Mouse (Mus musculus): ENCODE data around the gene Cdk5r2.
A peak's percentile ranks its signal among the peaks of the same experiment; 100 is the strongest.

Gene Cdk5r2

DNA sequence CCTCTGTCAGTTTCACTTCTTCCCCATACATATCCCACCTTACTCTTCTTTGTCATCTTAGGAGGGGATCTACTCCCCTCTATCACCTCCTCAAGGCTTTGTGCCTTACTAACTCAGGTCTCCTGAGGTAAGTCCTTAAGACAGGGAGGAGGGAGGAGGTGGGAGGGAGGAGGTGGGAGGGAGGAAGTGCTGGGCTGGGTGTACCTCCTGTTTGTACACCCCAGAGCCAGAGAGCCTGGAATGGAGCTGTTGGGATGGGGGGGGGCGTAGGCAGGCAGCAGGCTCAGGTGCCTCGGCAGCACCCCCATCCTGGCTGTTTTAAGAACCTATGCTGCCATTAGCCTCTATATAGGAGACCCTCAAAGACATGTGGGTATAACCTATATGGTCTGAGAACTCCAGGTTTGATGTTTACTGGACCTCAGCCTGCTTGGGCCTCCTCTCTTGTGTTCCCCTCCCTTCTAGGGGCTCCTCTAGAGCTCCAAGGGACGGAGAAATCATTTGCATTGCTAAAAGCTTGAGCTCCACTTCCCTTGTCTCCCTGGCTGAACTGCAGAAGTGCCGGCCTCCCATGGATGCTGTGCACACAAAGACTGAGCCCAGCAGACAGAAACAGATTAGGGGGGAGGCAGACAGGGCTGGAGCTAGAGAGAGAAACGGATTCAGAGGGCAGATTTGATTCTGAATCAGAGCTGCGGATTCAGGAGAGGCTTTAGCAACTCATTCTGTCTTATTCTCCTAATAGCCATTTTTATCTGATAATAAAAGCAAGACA lies 3.5 kb upstream of the Cdk5r2 start:
- no peak for DNase-seq (ENCODE audit: low spot score)

DNA sequence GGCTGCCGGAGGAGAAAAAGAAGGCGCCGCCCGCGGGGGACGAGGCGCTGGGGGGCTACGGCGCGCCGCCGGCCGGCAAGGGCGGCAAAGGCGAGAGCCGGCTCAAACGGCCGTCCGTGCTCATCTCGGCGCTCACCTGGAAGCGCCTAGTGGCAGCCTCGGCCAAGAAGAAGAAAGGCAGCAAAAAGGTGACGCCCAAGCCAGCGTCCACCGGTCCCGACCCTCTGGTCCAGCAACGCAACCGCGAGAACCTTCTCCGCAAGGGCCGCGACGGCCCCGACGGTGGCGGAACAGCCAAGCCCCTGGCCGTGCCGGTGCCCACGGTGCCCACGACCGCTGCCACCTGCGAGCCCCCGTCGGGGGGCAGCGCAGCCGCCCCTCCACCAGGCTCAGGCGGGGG lies 422 bp downstream of the Cdk5r2 start:
- DNase-seq (ENCODE audit: low spot score): peak; percentile 49

DNA sequence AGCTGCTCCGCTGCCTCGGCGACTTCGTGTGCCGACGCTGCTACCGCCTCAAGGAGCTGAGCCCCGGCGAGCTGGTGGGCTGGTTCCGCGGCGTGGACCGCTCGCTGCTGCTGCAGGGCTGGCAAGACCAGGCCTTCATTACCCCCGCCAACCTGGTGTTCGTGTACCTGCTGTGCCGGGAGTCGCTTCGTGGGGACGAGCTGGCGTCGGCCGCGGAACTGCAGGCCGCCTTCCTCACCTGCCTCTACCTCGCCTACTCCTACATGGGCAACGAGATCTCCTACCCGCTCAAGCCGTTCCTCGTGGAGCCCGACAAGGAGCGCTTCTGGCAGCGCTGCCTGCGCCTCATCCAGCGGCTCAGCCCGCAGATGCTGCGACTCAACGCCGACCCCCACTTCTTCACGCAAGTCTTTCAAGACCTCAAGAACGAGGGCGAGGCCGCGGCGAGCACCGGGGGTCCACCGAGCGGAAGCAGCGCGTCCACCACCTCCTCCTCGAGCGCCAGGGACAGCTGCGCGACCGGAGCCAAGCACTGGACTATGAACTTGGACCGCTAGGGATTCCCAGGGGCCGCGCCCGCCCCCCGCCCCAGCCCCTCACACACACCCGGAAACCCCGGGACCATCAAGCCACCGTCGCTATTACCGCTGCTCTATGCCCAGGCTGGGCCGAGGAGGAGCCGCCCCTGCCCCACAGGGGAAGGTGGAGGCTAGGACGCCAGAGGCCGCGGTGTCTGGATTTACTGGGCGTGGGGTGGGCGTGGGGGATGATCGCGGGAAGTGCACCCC lies 1.1 kb downstream of the Cdk5r2 start:
- no peak for DNase-seq (ENCODE audit: low spot score)

DNA sequence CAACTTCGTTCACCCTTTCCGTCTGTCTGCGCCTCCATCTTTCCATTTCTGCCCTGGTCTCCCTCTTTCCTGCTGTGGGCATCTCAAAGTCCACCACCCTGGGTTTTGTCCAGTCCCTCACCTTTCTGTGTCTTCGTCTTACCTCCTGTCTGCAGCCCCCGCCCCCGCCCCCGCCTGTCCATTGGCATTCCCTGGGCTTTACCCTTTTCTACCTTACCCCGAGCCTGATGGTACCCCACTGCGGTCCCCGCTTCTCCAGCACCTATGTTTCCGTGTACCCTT lies 1.6 kb downstream of the Cdk5r2 start:
- DNase-seq (ENCODE audit: low spot score): no peak

DNA sequence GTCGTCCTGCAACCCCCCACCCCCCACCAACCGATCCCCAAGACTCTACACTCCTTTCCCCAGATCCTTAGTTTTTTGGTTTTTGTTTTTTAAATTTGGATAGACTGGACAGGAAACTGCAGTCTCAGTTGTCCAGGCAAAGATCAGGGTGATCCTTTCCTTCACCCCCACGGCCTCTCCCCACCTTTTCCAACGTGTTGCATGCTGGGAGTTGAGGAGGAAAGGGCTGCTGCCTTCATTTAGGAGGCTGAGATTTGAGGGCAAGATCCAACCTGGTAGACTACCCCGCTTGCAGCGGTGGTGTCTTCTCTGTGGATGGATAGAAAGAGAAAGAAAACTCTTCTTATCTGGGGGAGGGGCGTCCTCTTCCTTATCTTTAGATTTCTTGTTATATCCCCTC lies 2.1 kb downstream of the Cdk5r2 start:
- no peak for DNase-seq (ENCODE audit: low spot score)

DNA sequence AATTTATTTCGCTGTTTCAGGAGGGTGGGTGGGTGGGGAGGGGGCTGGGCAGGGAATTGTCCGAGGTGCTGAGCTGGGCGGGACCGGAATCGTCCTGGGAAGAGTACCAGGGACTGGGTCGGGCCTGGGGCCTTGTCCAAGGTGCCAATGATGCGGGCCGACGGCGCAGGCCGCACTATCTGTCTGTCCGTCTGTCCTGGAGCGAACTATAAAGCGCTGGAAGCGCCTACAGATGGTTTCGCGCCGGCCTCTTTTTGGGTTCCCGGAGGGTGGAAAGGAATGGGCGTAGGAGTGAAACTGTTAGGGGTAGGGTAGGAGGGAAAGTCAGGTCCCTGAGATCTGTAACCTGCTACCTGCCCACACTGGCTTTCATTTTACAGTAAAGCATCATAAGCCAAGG lies 2.5 kb downstream of the Cdk5r2 start:
- no peak for DNase-seq (ENCODE audit: low spot score)

DNA sequence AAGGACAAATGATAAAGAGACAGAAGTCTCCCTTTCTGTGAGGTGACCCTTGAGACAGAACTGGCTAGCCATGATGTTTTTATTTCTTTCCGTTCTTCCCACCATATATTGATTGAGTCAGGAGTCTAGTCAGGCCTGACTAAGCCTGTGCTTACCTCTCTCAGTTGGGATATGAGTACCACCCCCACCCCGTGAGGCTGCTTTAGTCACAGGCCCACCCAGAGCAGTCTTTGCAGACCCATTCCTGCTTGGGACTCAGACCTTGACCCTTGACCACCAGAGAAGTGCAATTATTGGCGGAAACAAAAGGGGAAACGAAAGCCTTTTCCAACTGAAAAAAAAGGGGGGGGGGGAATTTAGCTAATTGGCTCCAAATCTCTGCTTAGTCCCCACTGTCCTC lies 2.9 kb downstream of the Cdk5r2 start:
- no peak for DNase-seq (ENCODE audit: low spot score)

DNA sequence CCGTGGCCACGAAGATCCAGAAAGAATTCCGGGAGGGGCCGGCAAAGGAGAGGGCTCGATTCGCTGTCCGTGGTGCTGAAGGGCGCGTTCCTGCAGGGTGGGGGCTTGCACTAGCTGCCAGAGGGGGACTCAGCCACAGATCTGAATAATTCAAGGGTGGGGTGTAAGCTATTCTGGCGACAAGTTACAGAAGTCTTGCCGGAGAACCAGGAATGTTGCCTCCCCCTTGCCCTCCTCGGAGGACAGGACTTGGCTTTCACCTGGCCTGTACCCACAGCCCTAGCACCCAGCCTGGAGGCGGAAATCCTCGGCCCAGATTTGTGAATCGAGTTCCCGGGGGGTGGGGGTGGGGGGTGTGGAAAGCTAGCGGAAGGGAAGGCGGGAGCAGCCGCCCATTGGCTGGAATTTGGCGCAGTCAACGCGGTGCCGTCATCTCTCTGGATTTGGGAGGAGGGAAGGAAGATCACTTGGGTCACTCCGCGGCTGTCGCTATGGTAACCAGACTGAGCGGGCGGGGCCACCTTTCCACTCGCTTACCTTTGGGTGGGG lies 3.5 kb downstream of the Cdk5r2 start:
- peak; percentile 86 for DNase-seq (ENCODE audit: low spot score)

DNA sequence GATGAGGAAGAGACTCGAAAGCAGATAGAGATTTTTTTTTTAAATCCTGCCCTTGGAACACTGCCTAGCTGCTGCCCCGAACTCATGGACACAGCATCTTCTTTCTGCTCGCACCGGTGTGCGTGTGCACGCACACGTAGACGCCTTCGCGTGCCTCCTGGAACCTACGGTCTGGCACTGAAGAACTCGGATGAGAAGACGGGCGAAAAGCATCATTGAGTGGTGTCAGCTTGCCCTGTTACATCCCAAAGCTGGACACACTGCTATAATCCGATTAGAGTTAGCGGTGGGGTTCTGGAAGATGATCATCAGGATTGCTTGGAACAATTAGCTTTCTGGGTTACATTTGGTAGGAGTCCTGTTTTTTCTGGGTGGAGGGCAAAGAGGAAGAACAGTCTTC lies 4.1 kb downstream of the Cdk5r2 start:
- DNase-seq (ENCODE audit: low spot score): no peak

DNA sequence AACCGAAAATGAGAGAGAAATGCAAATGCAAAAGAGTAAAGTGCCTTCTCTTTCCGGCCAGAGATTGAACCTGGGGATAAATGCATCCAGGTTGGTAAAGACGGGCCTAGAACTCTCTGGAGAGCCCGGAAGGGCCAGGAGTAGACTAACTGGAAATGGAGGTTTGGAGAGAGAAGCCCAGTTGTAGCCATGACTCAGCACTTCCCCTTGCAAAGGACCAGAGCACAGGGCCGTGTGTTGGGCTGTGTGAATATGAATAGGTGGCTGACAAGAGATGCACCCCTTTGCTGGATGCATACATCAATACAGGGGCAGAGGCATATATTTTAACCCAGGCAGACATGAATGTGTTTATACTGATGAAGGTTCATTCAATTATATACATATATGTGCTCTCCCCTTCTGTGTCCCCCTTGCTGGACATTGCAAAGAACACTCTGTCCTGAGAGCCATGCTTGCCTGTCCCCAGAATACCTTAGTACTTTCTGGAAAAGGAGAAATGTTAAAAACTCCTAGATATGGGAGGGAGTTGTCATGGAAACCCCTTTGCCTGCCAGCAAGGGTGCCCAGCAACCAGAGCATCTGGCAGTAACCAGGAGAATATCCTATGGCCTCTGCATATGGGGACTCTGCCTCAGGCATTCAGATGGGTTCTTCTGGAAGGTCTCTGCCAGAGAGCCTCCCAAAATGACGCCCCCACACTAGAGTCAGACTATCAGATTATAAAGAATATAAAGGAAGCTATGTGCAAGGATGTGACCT lies 4.7 kb downstream of the Cdk5r2 start:
- DNase-seq (ENCODE audit: low spot score): no peak

DNA sequence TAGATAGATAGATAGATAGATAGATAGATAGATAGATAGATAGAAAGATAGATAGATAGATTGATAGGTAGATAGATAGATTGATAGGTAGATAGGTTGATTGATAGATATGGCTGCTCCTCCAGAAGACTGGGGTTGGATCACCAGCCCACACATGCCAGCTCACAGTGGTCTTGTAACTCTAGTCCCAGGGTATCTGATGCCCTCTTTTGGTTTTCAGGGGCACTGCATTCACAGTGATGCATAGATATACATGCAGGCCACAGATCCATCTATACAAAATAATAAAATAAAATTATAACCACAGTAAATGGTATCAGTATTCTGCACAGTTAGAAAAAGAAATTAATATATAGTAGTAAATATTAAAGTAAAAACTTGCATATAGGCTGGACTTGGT lies 7.0 kb downstream of the Cdk5r2 start:
- DNase-seq (ENCODE audit: low spot score): no peak

DNA sequence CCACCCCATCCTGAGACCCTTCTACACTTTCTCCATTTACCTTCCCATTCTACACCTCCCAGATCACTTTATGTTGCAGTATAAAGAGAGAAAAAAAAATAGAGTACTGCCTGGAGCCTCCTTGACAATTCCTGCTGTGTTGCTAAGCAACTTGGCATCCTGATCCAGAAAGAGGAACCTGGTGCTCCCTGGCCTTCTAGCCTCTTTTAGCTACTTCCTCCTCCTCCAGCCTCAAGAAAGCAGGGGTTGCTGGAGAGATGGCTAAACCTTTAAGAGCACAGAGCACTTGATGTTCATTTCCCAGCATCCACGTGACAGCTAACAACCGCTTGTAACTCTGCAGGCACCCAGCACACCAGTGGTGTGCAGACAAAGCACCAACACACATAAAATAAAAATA lies 17.5 kb downstream of the Cdk5r2 start:
- DNase-seq (ENCODE audit: low spot score): no peak

DNA sequence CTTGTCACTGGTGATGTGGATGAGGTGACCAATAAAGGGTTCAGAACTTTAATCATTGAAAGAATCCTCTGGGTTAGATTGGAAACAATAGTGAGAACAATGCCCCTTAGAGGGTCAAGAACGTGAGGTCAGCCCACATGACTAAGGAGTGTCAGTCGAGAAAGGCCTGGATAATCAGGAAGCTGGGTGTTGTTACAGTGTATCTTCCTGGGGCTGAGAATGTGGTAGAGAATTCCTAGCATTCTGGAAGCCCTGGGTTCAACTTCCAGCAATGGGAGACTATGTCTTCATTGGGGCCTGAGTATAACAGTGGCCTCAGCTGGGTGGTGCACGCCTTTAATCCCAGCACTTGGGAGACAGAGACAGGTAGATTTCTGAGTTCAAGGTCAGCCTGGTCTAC lies 22.5 kb downstream of the Cdk5r2 start:
- no peak for DNase-seq (ENCODE audit: low spot score)

DNA sequence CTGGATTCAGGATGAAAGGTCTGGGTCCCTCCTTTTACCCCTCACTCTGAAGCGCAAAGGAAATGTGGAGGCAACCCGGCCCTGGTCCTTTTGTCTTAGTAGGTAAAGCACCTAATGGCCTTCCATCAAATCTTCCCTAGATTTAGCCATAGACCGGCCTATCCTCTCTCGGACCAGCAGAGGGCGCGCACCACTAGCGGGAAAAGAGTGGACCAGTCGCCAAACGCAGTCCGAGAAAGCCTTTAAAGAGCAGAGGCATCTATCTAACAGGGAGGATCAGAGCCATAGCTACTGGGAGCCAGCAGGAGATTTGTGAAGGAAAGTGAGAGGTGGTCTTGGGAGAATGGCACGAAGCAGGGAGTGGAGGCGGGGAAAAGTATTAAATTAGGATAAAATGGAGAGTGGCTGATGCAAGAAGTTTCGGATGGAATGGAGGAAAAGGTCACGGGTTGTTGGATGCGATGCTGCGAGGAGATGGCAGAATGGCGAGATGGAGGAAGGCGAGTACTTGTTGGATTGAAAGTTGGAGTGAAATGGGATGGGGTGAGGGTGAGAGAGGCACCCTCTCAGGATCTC lies 26.1 kb downstream of the Cdk5r2 start:
- peak; percentile 85 for DNase-seq (ENCODE audit: low spot score)

DNA sequence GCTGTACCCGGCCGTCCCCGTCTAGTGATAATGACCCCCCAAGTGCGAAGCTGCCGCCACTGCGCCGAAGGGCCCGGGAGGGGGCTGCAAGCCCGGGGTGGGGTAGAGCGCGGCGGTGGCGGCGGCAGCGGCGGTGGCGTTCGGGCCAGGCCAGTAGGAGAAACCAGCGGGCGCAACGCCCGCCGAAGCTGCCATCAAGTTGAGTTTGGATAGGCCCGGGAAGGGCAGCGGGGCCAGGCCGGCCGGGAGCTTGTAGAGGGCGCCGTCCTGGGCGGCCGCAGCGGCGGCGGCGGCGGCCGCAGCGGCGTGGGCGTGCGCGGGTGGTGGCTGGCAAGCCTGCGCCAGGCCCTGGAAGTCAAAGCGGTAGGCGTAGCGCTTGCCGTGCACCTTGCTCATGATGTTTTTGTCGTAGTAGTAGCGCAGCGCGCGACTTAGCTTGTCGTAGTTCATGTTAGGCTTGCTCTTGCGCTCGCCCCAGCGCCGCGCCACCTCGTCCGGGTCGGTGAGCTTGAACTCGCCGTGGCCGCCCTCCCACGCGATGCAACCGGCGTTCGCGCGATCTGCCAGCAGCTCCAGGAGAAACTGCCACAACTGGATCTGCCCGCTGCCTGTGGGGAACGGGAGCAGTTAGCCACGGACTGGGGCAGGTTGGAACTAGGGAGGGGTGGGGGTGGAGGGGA lies 27.5 kb downstream of the Cdk5r2 start:
- DNase-seq (ENCODE audit: low spot score): no peak

DNA sequence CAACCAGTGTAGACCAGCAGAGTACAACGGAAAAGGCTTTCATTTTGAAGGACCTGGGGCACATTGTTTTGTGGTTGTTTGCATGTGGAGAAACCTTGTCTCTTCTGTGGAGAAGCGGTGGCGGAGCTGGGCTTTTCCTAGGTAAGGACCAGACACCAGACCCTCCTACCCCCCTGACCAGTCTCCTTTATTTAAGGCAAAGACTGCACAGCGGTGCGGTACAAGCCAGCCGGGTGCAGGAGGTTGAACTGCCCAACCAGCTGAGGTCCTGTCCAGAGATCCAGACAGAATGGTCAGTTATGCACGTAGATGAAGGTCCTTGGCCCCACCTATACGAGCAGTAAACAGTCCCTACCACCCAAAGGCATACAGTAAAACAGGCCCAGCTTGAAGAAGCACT lies 28.1 kb downstream of the Cdk5r2 start:
- no peak for DNase-seq (ENCODE audit: low spot score)

DNA sequence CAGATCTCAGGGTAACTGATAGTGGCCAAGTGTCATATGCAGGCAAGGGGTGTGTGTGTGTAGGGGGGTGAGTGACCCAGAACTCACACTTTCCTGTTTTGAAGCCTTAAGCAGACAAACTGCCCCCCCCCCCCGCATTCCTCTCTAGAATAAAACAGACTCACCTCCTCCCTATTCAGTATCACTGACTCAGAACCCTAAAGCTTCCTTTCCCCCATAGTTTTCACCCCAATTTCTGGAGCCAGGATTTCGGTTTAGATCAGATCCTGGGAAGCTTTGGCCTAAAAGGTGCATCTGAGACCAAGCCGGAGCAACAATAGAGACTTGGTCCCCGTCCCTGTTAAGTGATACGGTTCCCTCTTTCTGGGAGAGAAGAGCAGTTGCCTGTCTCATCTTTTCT lies 28.7 kb downstream of the Cdk5r2 start:
- DNase-seq (ENCODE audit: low spot score): no peak

DNA sequence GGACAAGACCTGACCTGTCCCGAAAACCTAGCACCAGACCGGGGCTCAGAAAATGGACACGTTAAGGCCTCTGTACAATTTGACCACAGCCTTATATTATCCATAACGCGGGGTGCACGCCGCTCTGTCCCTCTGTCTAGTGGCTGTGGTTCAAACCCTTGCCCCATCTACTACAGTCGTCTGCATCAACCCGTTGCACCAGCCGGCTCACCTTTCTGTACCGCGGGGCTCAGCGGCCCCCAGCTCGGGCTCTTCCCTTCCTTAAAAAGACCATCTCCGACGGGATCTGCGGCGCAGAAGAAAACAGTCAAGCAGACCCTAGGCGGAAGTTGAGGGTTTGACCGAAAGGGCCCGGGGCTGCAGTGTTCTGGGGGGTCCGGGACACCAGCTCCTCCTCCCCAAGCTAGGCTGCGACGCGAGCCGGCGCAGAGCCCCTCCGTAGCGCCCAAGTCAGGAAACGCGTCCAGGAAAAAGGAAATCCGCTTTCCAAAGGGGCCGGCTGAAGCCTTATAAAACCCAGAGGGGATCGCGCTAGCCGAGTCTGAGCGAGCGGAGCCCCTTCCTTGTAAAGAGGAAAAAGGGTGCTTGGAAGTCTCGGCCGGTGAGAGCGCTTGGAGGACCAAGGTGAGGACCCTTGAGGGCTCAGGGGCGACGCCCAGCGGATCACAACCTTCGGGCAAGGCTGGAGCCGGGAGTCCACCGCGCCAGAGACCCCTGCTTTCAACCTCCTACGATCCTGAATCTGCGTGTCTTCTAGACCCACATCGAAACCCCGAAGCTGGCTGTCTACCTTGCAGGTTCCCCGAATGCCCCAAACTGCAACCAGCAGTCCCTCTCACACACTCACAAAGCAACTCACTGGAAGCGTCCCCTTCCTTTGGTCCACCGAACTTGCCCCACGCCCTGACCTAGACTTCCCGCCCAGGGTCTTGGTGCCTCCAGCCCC lies 29.7 kb downstream of the Cdk5r2 start:
- no peak for DNase-seq (ENCODE audit: low spot score)

DNA sequence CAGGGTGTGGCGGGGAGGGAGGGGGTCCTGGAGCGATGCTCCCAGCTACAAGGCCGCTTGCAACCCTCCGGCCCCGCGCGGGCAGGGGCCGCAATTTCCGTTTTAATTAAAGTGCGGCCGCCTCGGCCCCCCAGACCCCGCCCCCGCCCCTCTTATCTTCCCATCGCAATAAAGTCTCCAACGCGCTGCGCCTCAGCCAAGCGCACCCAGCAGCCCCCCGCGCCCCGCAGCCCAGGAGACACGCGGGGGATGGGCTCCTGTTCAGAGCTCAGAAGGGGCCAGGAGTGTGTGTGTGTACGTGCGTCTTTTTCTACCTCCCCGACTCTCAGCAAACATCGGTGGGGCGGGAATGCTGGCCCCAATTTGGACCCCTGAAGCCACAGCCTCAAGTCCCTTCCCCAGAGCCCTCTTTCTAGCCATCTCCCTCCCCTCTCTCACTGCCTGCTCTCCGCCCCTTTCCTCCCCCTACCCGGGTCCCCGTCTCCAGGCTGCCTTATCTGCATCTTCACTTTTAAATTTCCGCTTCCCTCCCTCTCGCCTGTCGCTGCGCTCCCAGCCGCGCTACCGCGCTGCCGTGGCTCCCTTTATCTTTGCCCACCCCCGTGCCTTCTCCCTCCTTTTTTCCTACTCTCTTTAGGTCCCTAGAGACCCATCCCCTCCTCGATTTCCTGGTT lies 30.8 kb downstream of the Cdk5r2 start, which contains the start of gene Fev:
Gene Fev, minus strand, starts transcription at position 51 of the 674 bp plus-strand sequence.
- no peak for DNase-seq (ENCODE audit: low spot score)

DNA sequence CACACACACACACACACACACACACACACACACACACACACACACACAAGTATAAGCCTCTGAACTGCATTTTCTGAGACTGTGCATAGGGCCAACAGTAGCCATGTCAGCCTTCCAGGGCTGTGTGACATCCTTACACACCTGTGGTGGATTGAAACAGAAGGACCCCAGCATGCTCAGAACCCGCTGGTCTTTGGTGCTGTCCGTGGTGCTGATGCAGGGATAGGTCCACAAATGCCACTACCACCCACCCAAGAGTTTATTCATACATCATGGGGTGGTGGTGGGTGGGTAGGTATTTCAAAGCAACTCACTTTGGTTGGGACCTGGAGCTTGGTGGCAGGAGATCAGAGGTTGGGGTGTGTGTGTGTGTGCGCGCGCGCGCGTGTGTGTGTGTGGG lies 36.8 kb downstream of the Cdk5r2 start:
- DNase-seq (ENCODE audit: low spot score): peak; percentile 79
